Mouse (Mus musculus): ENCODE data around the gene Tef.

GRCm38 (mm10) chr15:81765651-81766050, 36.6 kb upstream of the Tef start:
- TF ChIP-seq CTCF (IDR thresholded peaks at IDR 0.05) (no peak), EP300 (IDR thresholded peaks at IDR 0.05) (no peak)

Data from lung, postnatal 0 days (tissue).